Mouse (Mus musculus) MEL-GATA-1-ER (cell line): Measurements from ENCODE around the gene Zfp667.
"Not testable (repeated sequence)": the region's sequence is repeated elsewhere in the genome, so short reads cannot be mapped to it uniquely, and the experiment has no call there.

Experiments
- DNase-seq: peaks from one replicate; pipeline ENCODE4 v3.0.0-alpha.2; 2012; ENCODE audit warnings: low read depth; ENCODE audit errors: extremely low read depth

The Zfp667 gene

DNA sequence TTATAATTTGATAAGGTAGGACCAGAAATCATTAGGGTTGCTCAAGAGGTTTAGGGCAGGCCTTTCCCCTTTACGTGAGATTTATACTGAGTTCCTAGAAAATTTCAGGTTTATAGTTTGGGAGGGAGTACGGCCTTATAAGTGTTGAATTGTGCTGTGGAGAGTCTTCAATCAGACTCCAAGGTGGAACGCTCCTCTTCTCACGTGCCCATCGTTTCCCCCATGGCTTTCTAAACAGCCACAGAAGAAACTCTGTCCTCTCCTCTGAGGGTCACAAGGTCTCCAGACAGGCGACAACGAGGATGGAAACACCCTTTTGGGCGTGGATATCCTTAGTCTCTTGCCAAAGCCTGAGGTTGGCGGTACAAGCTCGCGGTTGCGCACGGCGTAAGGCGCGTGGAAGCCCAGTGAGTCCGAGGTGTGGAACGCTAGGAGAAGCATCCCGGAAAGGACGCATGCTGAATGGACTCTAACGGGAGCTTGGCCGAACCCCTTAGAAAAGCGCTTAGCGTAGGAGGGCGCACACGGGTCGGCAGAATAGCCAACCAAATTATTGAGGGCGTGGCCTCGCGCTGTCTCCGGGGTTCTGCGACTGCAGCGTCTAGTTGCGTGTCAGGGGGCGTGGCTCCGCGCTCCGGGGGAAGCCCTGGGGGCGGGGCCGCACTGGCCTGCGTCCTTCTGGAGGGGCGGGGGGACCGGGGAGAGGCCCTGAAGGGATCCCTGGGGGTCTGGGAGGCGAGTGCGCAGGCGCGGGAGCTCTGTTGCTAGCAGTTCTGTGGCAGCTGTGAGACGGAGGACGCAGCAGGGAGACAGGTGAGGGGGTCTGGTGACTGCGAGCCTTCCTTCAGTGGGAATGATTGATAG, at the start of gene Zfp667:
TSS of gene Zfp667 (plus strand) at position 738 of the 864 bp plus-strand sequence.
- DNase-seq, result peak; percentile 82

DNA sequence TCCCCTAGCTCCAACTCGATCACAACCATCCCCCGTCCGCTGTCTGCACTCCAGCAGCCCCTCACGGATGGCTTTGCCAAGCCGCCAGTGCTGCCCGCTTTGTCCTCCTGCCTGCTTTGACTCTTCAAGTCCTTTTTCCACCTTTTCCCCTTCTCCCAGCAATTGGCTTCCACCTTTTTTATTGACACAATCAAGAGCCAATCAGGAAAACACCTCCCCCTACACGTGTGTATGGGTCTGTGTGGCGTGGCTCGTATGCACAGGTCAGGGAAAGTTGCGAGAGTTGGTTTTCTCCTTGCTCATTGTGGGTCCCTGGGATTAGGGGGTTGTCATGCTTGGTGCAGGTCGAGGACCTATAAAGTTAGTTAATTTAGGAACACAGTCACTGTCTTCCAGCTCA, 46.6 kb upstream of the Zfp667 start:
- no peak for DNase-seq

GRCm38 (mm10) chr7:6240841-6241425, 45.4 kb upstream of the Zfp667 start:
- not testable (repeated sequence) for DNase-seq

- DNase-seq, result no peak
Observed at GRCm38 (mm10) chr7:6244361-6245292, 41.8 kb upstream of the Zfp667 start.

- no peak for DNase-seq
Observed at GRCm38 (mm10) chr7:6252410-6252809, 34.0 kb upstream of the Zfp667 start, which contains the start of gene Epp13. TSS of gene Epp13 (plus strand) at chr7:6252710.

DNA sequence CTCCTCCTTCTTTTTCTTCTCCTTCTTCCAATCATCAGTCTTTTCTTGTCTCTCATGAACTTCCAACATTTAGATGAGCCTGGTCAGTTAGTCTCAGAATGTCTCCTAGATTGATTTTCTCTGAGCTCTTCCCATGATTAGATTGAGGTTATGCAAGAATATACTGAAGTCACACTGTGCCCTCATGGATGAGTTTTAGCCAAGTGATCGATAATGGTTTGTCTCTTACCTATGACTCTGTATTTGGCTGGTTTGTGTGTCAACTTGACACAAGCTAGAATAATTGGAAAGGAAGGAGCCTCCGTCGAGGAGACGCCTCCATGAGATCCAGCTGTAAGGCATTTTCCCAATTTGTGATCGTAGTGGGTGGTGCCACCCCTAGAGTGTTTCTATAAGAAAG, 31.9 kb upstream of the Zfp667 start:
- no peak for DNase-seq

DNA sequence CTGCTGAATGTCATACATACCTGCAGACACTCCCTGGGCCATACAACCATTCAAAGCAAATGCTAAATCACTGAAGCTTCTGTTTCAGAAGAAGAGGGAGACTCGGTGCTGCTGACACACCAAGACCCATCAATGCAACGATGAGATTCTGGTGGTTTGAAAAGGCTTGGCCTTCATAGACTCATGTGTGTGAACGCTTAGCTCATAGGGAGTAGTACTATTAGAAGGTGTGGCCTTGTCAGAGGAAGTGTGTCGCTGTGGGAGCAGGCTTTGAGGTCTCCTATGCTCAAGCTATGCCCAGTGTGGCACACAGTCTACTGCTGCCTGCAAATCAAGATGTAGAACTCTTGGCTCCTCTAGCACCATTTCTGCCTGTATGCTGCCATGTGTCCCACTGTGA, 29.0 kb upstream of the Zfp667 start:
- DNase-seq, result no peak

GRCm38 (mm10) chr7:6258232-6259220, 27.9 kb upstream of the Zfp667 start:
- no peak for DNase-seq

DNA sequence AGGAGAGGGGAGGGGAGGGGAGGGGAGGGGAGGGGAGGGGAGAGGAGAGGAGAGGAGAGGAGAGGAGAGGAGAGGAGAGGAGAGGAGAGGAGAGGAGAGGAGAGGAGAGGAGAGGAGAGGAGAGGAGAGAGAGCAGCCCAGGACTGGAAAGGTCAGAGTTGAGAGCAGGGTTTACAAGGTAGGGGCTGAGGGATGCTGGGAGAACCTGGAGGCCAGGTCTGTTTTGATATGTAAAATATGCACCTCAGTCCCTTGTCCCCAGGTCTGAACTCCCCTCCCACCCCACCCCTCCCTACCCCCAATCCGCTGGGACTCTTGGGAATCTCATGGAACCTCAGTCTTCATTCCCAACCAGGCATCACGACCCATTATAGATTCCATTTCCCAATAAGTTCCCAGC, 26.4 kb upstream of the Zfp667 start:
- DNase-seq, result not testable (repeated sequence)

GRCm38 (mm10) chr7:6262120-6262519, 24.3 kb upstream of the Zfp667 start:
- no peak for DNase-seq

DNA sequence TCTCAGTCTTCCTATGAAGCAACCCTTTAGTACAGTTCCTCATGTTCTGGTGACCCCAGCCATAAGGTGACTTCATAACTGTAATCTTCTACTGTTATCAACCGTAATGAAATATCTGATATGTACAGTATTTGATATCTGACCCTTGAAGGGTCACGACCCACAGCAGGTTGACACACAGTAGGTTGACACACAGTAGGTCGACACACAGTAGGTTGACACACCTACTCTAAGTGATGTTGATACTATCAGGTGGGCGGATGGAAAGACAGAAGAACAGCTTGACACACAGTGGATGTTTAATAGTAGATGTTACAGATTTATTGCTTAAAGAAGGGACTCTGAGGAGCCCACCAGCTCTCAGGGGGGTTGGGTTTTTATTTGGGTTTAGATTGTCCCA, 23.4 kb upstream of the Zfp667 start:
- DNase-seq, result no peak

GRCm38 (mm10) chr7:6265695-6266094, 20.7 kb upstream of the Zfp667 start:
- no peak for DNase-seq

DNA sequence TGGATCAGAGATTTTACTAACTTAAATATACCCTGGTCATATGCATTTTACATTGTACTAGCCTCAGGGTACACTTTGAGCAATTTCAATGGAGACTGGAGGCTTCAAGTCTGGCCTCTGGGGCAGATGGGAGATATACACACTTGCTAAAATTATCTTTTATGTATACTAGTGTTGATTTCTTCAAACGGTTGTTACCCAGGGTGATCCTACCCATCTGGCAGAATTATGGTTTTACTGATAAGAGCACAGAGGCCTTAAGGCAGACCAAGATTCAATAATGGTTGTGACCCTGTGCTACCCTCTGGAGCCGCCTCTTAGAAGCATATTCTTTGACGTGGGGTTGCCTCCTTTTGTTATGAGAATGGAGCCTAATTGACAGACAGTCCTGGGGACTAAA, 8.5 kb upstream of the Zfp667 start:
- DNase-seq, result no peak

GRCm38 (mm10) chr7:6282749-6283148, 3.6 kb upstream of the Zfp667 start:
- peak; percentile 75 for DNase-seq

DNA sequence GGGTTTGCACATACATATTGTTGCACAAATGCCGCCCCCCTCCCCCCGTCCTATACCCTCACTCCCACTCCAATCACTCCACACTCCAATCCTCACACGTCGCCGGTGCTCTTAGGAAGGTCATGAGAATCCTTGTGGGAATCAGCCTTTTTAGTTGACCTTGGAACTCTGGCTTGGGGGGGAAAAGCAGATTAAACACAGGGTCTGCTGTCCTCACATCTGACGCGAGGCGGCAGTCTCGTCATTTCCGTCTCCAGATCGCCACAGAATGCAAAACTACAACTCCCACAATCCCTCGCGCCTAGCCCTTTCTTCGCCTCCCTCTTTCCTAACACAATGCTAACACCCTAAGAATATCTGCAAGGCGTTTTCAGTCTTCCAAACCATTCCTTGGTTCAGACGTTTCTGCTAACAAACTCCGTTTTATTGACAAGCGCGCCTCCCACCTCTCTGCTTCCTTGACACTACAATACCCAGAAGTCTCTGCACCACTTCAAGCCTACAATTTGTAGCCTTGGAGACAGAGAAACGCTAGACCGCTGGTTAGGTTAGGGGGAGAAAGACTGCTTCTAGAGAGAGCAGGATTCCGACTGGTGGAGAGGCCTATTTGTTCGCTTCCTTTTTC, 2.8 kb upstream of the Zfp667 start:
- DNase-seq, result peak; percentile 76

DNA sequence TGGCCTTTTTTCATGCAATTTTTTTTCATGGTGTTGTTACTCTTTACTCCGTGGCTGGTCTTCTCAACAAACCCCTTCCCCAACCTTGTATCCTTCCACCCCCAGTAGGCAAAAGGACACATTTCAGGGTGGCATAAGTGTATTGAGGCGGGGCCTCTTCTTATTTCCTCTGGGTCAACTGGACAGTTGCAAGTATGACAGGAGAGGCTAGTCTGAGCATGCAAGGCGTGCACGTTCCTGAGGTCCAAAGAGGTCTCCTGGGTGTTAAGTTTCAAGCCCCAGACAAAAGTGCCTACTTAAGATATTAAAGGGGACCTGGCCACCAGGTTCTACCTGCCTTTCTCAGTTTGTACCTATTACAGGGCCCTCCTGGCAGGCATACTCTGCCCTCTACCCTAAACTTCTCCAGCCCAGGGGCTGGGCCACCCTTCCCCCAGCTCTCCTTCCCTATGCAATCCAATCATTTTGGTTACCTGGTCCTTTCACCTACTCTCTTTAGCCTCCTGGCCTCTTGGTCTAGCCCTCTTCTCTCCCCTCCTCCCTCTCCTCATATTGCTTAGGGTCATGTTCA, 1.9 kb upstream of the Zfp667 start:
- no peak for DNase-seq

- peak; percentile 54 for DNase-seq
Observed at GRCm38 (mm10) chr7:6285366-6285765, 1.0 kb upstream of the Zfp667 start.

DNA sequence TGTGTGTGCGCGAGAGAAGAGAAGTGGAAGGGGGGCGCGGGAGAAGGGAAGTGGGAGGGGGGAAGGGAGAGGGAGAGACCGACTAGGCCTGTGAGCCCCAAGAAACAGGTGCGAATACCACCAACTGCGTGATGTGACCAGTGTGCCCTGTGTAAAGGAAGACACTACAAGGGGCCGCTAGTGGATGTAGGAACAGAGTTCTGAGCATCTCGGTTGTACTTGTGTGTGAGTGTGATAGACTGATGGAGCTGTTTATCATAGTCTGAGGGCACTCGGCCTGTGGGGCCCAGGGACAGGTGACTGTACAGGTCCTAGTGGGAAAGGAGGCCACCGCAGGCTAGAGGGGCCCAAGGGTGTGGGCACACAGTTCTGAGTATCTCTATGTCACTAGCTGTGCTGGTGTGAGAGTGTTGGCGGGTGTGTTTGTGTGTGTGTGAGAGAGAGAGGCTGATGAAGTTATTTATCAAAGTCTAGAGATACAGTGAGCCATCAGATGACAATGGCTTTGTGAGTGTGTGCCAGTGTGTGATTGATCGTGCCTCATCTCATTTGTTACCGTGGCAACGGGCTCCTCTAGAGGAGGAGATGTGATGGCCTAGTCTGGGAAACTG, 647 bp downstream of the Zfp667 start:
- no peak for DNase-seq

DNA sequence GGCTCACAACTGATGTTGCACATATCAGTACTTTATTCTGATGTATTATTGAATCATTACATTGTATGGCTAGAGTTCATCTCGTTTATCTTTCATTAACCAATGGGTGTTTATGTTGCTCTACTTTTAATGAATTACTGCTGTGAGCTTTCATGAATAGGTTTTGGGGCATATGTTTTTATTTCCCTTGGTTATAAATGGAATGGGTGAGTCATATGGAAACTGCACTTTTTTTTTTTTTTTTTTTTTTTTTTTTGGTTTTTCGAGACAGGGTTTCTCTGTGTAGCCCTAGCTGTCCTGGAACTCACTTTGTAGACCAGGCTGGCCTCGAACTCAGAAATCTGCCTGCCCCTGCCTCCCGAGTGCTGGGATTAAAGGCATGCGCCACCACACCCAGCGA, 4.7 kb downstream of the Zfp667 start:
- DNase-seq, result not testable (repeated sequence)
